Mouse (Mus musculus) erythroblast, embryonic 14.5 days (primary cell): Measurements from ENCODE around the gene Coro2b. TPM values are rescaled to one million over a fixed set of nuclear protein-coding genes. Genes with fewer than 3 reads are reported as not detected.

Experiments
- H3K27me3 ChIP-seq: 2 replicates; pipeline ENCODE4 v1.6.1; 2012; ENCODE audit warnings: inconsistent platforms; ENCODE audit not compliant: control insufficient read depth
- H3K36me3 ChIP-seq: 2 replicates; pipeline ENCODE4 v1.6.1; 2012; ENCODE audit warnings: mild to moderate bottlenecking, inconsistent platforms; ENCODE audit not compliant: control insufficient read depth
- H3K4me1 ChIP-seq: 2 replicates; pipeline ENCODE4 v1.6.1; 2012; ENCODE audit warnings: inconsistent platforms; ENCODE audit not compliant: control insufficient read depth
- H3K4me3 ChIP-seq: replicated peaks from 2 replicates; pipeline ENCODE3; 2012; ENCODE audit warnings: moderate library complexity, mild to moderate bottlenecking, inconsistent platforms
- H3K9me3 ChIP-seq: 2 replicates; pipeline ENCODE4 v1.6.1; 2012; ENCODE audit warnings: low read length, inconsistent platforms, mixed read lengths; ENCODE audit not compliant: control insufficient read depth
- GATA1 ChIP-seq: IDR thresholded peaks from 2 replicates; pipeline ENCODE4 v1.6.1; 2012; ENCODE audit warnings: low read length, inconsistent platforms, mixed read lengths
- TAL1 ChIP-seq: IDR thresholded peaks from 3 replicates; pipeline ENCODE4 v1.6.1; 2012; ENCODE audit warnings: low read length, inconsistent platforms, mixed read lengths
- polyA plus RNA-seq: library from polyadenylated mRNA; stranded (reverse); fragments of >175 nt; gene quantifications from 2 replicates; pipeline ENCODE4 v1.2.3, GENCODE M21; 2012

Gene Coro2b
- polyA plus RNA-seq, 1 experiment, result not detected

DNA sequence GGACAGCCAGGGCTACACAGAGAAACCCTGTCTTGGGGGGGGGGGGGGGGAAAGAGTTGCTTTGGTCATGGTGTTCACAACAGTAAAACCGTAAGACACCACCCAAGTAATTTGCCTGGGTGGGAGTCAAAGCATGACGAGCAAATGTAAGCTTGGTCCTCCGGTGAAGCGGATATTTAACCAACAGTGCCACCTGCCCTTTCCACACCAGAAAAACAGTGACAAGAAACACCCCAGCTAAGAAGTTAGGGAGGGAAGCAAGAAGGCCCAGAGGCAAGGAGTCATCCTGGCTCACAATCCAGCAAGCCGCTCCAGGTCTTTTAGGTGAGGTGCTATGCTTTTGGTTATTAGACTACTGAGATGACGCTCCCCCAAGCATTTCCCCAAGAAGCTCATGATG is 19.9 kb upstream of the Coro2b start:
- no peaks in the 10 kb centered on the region for H3K9me3 ChIP-seq
- H3K4me3 ChIP-seq, result no peak overlapping the region
- no peaks in the 10 kb centered on the region for H3K36me3 ChIP-seq
- no peaks in the 10 kb centered on the region for H3K27me3 ChIP-seq
- TF ChIP-seq TAL1, result no peak
- no peak for TF ChIP-seq GATA1
- no peaks in the 10 kb centered on the region for H3K4me1 ChIP-seq

DNA sequence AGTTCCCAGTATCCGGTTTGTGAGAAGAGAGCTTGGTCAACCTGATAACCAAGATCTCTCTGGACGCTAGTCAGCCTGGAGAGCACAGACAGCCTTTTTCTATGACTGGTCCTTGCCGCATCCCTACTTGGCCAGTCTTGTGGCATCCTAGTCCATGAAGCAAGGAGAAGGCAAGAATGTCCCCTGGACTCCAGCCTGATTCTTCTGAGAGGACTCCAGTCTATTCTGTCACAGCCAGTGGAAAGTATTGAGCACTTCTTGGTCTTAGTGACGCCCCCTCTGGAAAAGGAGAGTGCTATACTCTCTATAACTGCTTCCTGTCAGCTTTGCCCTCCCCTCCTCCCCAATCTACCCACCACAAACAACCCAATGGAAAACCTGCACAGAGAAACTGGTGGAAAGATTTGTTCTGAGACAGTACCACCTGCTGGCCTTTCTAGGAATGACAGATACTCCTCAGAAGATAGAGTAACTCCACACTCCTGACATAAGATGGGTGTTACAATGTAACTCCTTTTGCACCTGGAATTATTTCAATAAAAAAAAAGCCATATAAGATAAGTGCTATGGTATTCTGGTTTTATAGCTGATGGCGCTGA is 18.5 kb upstream of the Coro2b start:
- TF ChIP-seq TAL1, result no peak
- no peak for TF ChIP-seq GATA1
- no peak overlapping the region for H3K4me3 ChIP-seq
- no peaks in the 10 kb centered on the region for H3K27me3 ChIP-seq
- no peaks in the 10 kb centered on the region for H3K4me1 ChIP-seq
- no peaks in the 10 kb centered on the region for H3K9me3 ChIP-seq
- no peaks in the 10 kb centered on the region for H3K36me3 ChIP-seq

DNA sequence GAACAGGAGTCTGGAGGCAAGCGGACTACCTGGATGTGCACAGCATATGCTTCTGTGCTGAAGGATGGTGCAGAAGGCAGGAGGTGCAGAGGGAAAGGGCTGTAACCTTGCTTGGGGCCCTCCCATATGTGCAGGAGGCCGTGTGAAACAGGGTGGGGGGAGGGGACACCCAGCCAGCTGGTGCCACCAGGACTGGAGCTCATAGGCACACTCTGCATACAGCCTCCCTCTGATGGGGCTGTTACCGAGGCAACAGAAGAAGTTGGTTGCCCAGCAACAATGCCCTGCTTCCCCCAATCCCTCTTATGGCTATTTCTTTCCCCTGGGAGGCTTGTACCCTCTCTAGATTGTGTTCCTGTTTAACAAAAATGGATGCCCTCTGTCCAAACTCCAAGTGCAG is 17.8 kb upstream of the Coro2b start:
- Histone ChIP-seq H3K36me3 (no peaks in the 10 kb centered on the region), H3K27me3 (no peaks in the 10 kb centered on the region), H3K4me1 (no peaks in the 10 kb centered on the region), H3K4me3 (no peak overlapping the region), H3K9me3 (no peaks in the 10 kb centered on the region)
- TF ChIP-seq GATA1, result no peak

DNA sequence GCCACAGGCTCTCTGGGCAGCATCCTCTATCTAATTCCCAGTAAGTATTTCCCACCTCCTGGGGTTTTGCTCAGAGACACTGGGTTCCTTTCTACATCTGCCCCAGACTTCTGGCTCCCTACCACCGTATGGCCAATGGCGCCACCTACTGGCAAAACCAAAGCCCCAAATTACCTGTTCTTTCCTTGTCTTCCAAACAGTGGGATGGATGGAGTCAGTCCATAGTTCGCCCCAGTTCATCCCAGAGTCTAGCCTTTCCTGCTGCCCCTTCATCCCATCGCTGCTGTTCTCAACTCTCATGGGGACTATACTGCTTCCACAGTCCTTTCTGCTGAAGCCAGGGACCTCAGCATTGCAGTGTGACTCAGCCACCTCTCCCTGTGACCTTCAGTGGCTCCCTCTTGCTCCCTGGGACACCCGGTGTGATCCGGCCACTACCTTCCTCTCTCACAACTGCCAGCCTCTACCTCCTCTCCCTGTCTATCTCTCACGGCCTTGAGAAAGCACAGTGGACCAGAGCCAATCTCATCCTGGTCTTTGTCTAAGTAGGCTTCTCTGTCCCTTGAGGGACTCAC is 16.6 kb upstream of the Coro2b start:
- H3K27me3 ChIP-seq, result no peaks in the 10 kb centered on the region
- H3K4me3 ChIP-seq, result no peak overlapping the region
- no peaks in the 10 kb centered on the region for H3K4me1 ChIP-seq
- no peaks in the 10 kb centered on the region for H3K36me3 ChIP-seq
- no peaks in the 10 kb centered on the region for H3K9me3 ChIP-seq
- TF ChIP-seq TAL1, result no peak
- TF ChIP-seq GATA1, result no peak

DNA sequence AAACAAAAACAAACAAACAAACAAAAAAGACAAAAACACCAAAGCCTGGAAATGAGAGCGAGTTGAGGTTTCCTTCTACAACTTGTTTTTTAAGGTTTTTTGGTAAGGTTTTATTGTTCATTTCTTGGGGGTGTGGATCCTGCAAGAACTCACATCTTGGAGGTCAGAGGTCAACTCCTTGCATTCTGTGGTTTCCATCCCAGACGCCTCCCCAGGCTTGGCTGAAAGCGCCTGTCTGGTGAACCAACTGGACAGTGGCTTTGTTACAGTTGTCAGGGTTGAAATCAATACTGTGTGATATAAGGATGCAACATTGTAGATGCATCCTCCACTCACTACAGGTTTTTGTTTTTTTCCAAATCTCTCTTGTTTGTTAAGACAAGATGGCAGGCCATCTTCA is 14.7 kb upstream of the Coro2b start:
- Histone ChIP-seq H3K27me3 (no peaks in the 10 kb centered on the region), H3K4me1 (no peaks in the 10 kb centered on the region), H3K9me3 (no peaks in the 10 kb centered on the region), H3K36me3 (no peaks in the 10 kb centered on the region), H3K4me3 (no peak overlapping the region)
- TF ChIP-seq TAL1 (no peak), GATA1 (no peak)

DNA sequence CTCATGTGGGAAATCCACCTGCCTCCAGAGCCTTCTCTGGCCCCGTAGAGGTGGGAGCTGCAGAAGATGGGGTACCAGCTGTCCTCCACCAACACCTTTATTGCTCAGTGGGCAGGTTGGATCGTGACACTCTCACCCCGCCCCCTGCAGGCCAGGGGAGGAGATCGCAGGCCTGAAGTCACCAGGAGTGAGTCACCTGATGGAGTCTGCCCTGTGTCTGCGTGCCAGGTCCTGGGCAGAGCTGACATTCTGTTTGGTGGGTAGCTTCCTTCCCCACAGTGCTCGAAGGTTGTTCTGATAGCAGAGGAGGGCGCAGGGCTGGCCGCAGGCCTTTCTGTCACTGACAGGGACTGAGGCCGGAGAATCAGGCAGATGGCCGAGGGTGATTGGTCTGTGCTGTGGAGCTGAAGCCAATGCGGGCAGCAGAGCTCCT is 13.8 kb upstream of the Coro2b start:
- Histone ChIP-seq H3K4me3 (no peak overlapping the region), H3K27me3 (no peaks in the 10 kb centered on the region), H3K9me3 (no peaks in the 10 kb centered on the region), H3K36me3 (no peaks in the 10 kb centered on the region), H3K4me1 (no peaks in the 10 kb centered on the region)
- TF ChIP-seq GATA1 (no peak), TAL1 (no peak)

DNA sequence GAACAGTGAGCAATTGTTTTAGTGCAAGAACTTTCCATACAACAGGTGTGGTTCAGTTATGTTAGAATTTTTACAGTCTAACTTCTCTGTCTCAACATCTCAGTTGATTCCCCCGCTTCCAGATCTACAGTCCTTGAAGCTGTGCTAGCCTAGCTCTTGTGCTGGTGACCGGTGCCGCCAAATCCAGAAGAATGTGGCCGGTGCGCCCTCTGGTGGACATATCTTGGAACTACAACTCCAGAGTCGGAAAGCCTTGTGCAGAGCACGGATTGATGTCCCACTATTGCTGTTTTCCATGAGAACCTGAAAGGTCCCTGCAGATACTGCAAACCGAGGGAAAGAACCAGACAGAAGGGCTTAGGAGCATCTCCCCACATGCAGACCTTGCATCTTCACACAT is 13.0 kb upstream of the Coro2b start:
- Histone ChIP-seq H3K4me1 (no peaks in the 10 kb centered on the region), H3K27me3 (no peaks in the 10 kb centered on the region), H3K36me3 (no peaks in the 10 kb centered on the region), H3K9me3 (no peaks in the 10 kb centered on the region), H3K4me3 (no peak overlapping the region)
- no peak for TF ChIP-seq TAL1
- TF ChIP-seq GATA1, result no peak

DNA sequence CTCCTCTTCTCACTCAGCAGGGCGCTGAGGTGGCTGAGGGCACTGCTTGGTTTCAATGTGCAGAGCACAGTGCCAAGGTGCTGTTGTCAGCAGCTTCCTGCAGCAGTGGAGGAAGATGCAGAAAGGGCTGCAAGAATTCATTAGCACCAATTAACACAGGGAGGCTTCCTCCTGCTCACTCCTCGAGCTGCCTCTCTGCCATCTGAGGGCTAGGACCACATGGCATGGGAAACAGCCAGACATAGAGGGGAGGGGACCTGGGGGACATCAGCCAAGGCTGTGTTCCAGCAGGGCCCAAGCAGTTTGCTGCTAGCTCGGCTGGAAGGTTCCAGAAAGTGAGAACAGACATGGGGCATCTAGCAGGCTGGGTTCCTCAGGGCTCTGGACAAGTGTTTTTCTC is 10.6 kb upstream of the Coro2b start:
- no peak overlapping the region for H3K4me3 ChIP-seq
- no peak for TF ChIP-seq GATA1
- no peaks in the 10 kb centered on the region for H3K4me1 ChIP-seq
- H3K9me3 ChIP-seq, result no peaks in the 10 kb centered on the region
- no peaks in the 10 kb centered on the region for H3K27me3 ChIP-seq
- H3K36me3 ChIP-seq, result no peaks in the 10 kb centered on the region

DNA sequence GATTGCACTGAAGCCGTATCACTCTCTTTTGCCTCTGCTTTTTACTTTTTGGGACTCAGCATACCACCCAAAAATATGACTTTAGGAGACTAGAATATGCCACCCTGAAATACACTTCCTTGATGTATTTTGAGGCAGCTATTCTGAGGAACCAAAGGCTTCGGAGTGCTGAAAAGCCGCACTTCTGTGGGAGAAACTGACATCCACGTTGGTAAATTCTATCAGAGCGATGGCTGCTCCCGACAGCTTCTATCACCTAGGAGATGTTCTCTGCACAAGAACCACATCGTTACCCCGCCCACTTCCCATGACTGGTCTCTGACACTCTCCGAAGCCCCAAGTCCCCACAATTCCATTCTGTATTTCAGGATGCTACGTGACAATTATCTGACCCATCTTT is 8.0 kb upstream of the Coro2b start:
- TF ChIP-seq GATA1, result no peak
- no peak for TF ChIP-seq TAL1
- no peaks in the 10 kb centered on the region for H3K27me3 ChIP-seq

DNA sequence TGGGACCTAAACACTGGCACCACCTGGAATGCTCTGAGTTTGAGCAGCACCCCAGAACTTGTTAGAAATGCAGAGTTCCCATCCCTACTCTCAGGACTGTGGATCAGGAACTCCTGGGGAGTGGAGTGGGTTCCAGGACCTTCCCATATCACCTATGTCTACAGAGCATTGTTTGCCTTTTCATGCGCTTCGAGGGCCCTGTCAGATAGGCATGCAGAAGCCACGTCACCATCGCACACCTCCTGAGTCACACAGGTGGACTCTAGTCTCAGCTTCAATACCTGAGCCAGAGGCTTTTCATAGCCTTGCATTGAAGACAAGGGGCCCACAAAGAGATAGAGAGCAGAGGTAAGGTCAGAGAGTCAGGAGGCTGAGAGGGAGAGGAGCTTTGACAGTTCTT is 7.0 kb upstream of the Coro2b start:
- no peaks in the 10 kb centered on the region for H3K9me3 ChIP-seq
- H3K36me3 ChIP-seq, result no peaks in the 10 kb centered on the region
- TF ChIP-seq GATA1, result no peak
- TF ChIP-seq TAL1, result no peak
- H3K27me3 ChIP-seq, result no peaks in the 10 kb centered on the region; the same call in 1 of the 2 replicates
- H3K4me3 ChIP-seq, result no peak overlapping the region
- no peaks in the 10 kb centered on the region for H3K4me1 ChIP-seq

More for the DNA sequence above, 8.0 kb upstream of the Coro2b start:
- no peaks in the 10 kb centered on the region for H3K36me3 ChIP-seq
- no peaks in the 10 kb centered on the region for H3K9me3 ChIP-seq
- no peaks in the 10 kb centered on the region for H3K4me1 ChIP-seq
- H3K4me3 ChIP-seq, result no peak overlapping the region
